Mouse (Mus musculus) forebrain, embryonic 11.5 days (tissue): ENCODE measurements around the gene Snrpd2. TPM values are rescaled to one million over a fixed set of nuclear protein-coding genes. Genes with fewer than 3 reads are reported as not detected.
A peak's percentile ranks its signal among the peaks of the same experiment; 100 is the strongest.

ENCODE experiments used
- ATAC-seq: fragments of 200-750 bp; cut with Nextera tagmentation; replicated peaks from 2 replicates; pipeline ENCODE4 v1.8.0; 2017; ENCODE audit warnings: moderate TSS enrichment; ENCODE audit not compliant: low FRiP score
- DNase-seq: peaks from one replicate; pipeline ENCODE4 v3.0.0-alpha.2; 2017; ENCODE audit warnings: low spot score
- H3K27ac ChIP-seq: fragments of 300-500 bp; sonication (generic); 2 replicates; pipeline ENCODE4 v1.5.1; 2014; ENCODE audit warnings: low read depth, low read length
- H3K27me3 ChIP-seq: fragments of 300-500 bp; sonication (generic); 2 replicates; pipeline ENCODE4 v1.6.1; 2014; ENCODE audit warnings: mild to moderate bottlenecking, low read length, mixed read lengths; ENCODE audit not compliant: control insufficient read depth, insufficient read depth
- H3K36me3 ChIP-seq: fragments of 300-500 bp; sonication (generic); 2 replicates; pipeline ENCODE4 v1.6.1; 2014; ENCODE audit warnings: mild to moderate bottlenecking, low read length, moderate library complexity, mixed read lengths; ENCODE audit not compliant: control insufficient read depth, insufficient read depth
- H3K4me1 ChIP-seq: fragments of 300-500 bp; sonication (generic); replicated peaks from 2 replicates; pipeline ENCODE4 v1.6.1; 2014; ENCODE audit warnings: low read length, mixed read lengths; ENCODE audit not compliant: control insufficient read depth, insufficient read depth
- H3K4me2 ChIP-seq: fragments of 300-500 bp; sonication (generic); 2 replicates; pipeline ENCODE4 v1.6.1; 2014; ENCODE audit warnings: low read depth, mild to moderate bottlenecking, low read length, moderate library complexity, mixed read lengths; ENCODE audit not compliant: severe bottlenecking
- H3K4me3 ChIP-seq: fragments of 300-500 bp; sonication (generic); 2 replicates; pipeline ENCODE4 v1.5.1; 2014; ENCODE audit warnings: low read depth, low read length
- H3K9ac ChIP-seq: fragments of 300-500 bp; sonication (generic); 2 replicates; pipeline ENCODE4 v1.6.1; 2014; ENCODE audit warnings: low read length
- H3K9me3 ChIP-seq: fragments of 300-500 bp; sonication (generic); 2 replicates; pipeline ENCODE4 v1.6.1; 2016; ENCODE audit warnings: low read length, mixed read lengths; ENCODE audit not compliant: control insufficient read depth
- WGBS: fragments of 180-500 bp; shearing (Covaris S2); extraction: QIAGEN DNeasy Blood & Tissue Kit; methylation state at CpG from one replicate; pipeline ENCODE4 v1.1.7; 2014; 5-methylcytosine and 5-hydroxymethylcytosine counted together
- polyA plus RNA-seq: library from polyadenylated mRNA; unstranded; fragments of >200 nt; fragmentation: Nextera tagmentation; extraction: Ambion mirVana; gene quantifications from 2 replicates; pipeline ENCODE4 v1.2.1, GENCODE M21; 2014

The Snrpd2 gene
- polyA plus RNA-seq, 1 experiment from 2014 or later: 154 TPM

DNA sequence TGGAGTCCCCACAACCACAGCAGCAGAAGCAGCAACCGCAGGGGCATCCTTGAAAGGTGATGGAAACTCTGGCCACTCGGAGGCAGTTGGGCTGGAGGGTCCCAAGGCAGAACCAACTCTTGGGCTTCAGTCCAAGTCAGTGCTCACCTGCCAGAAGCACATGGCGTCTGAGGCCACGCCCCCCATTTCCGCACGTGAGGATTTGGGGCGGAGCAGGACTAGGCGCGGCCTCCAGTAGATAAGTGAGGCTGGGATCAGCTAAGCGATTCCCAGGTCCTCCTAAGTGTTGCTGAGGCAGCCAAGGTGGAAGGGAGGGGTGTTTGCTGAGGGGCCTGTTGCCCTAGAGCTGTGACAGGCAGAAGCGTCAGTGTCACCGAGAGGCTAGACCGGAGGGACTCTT, 15.5 kb downstream of the Snrpd2 start:
- Histone ChIP-seq H3K4me2 (no peak overlapping the region), H3K9ac (no peak overlapping the region), H3K36me3 (no peaks in the 10 kb centered on the region), H3K4me3 (no peak overlapping the region), H3K27me3 (peaks cover 10% of the 10 kb centered on the region; the same call in 1 of the 2 replicates), H3K27ac (no peak overlapping the region), H3K4me1 (peaks cover 5% of the 10 kb centered on the region; the same call in 1 of the 2 replicates), H3K9me3 (no peaks in the 10 kb centered on the region; the same call in 1 of the 2 replicates)
- no peak for ATAC-seq
- no peak for DNase-seq
- 3% methylated on average over 13 of the region's 13 CpGs for WGBS

- Histone ChIP-seq H3K27ac (no peak within 1 kb of the TSS), H3K36me3 (no peaks in the 10 kb centered on the region), H3K4me1 (no peaks in the 10 kb centered on the region; the same call in 1 of the 2 replicates), H3K4me2 (0 out of 2 replicates have a peak within 1 kb of the TSS, but pooled peaks have one; percentile 1), H3K4me3 (no peak within 1 kb of the TSS), H3K9me3 (no peaks in the 10 kb centered on the region; the same call in 1 of the 2 replicates), H3K9ac (no peak within 1 kb of the TSS), H3K27me3 (peaks cover 9% of the 10 kb centered on the region; the same call in 1 of the 2 replicates)
- ATAC-seq (peak; percentile 45; the same call in 1 of the 2 replicates), DNase-seq (no peak)
- 11% methylated on average over 14 of the region's 14 CpGs for WGBS
These were observed 16.3 kb downstream of the Snrpd2 start, which contains the start of gene Gipr for GRCm38 (mm10) chr7:19165656-19166423. TSS of gene Gipr (minus strand) at chr7:19166127.

GRCm38 (mm10) chr7:19166990-19167389, 17.5 kb downstream of the Snrpd2 start:
- DNase-seq: no peak
- H3K4me3 ChIP-seq: no peak overlapping the region
- no peak overlapping the region for H3K27ac ChIP-seq
- H3K4me2 ChIP-seq: no peak overlapping the region
- H3K36me3 ChIP-seq: no peaks in the 10 kb centered on the region
- no peaks in the 10 kb centered on the region; the same call in 1 of the 2 replicates for H3K4me1 ChIP-seq
- no peak for ATAC-seq
- H3K9me3 ChIP-seq: no peaks in the 10 kb centered on the region; the same call in 1 of the 2 replicates
- H3K9ac ChIP-seq: no peak overlapping the region
- WGBS: 93% methylated on average over 3 of the region's 3 CpGs
- H3K27me3 ChIP-seq: peaks cover 9% of the 10 kb centered on the region; the same call in 1 of the 2 replicates

DNA sequence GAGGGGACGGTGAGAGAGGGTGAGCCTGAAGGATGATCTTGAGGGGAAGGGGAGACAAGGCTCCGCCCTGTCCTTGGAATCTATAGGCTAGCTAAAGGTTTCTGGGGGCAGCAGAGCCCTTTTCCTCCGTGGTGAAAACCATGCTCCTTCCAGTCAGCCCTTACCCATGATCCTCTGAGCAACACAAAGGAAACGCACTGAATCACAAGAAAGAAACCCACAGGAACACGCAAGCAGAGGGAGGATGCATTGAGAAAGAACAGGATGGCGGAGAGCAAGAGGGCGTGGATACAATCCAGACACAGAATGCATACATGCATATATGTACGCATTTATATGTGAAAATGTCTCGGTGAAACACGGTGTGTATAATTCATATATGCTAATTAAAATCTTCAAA, 20.0 kb downstream of the Snrpd2 start:
- WGBS: 66% methylated on average over 10 of the region's 10 CpGs
- H3K4me2 ChIP-seq: no peak overlapping the region
- DNase-seq: no peak
- no peak overlapping the region for H3K9ac ChIP-seq
- H3K36me3 ChIP-seq: no peaks in the 10 kb centered on the region
- H3K27me3 ChIP-seq: peaks cover 5% of the 10 kb centered on the region; the same call in 1 of the 2 replicates
- H3K4me1 ChIP-seq: peaks cover 6% of the 10 kb centered on the region; the same call in 1 of the 2 replicates
- no peaks in the 10 kb centered on the region; the same call in 1 of the 2 replicates for H3K9me3 ChIP-seq
- ATAC-seq: no peak
- H3K27ac ChIP-seq: no peak overlapping the region
- H3K4me3 ChIP-seq: no peak overlapping the region

DNA sequence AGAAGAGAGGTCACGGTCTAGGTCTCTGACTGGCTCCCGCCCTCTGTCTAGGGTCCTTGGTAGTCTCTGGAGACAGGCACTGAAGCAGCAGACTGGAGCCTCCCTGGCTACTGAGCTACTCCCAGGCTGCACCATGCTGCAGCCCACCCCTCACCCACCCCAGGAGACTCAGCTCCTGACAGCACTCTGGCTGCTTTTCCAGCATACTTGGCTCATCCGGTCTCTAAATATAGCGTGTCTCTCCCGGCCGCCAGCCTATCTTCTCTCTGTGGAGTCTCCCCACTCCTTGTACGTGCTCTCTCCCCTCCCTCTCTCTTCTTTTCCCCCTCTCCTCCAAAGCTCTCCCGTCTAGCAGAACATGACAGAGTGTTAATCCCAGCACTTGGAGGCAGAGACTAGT, 20.6 kb downstream of the Snrpd2 start:
- Histone ChIP-seq H3K27me3 (peaks cover 2% of the 10 kb centered on the region; the same call in 1 of the 2 replicates), H3K9me3 (no peaks in the 10 kb centered on the region; the same call in 1 of the 2 replicates), H3K9ac (no peak overlapping the region), H3K4me2 (no peak overlapping the region), H3K36me3 (no peaks in the 10 kb centered on the region), H3K4me1 (peaks cover 6% of the 10 kb centered on the region; the same call in 1 of the 2 replicates), H3K4me3 (no peak overlapping the region), H3K27ac (no peak overlapping the region)
- 73% methylated on average over 8 of the region's 8 CpGs for whole genome bisulfite sequencing
- DNase-seq (no peak), ATAC-seq (no peak)

DNA sequence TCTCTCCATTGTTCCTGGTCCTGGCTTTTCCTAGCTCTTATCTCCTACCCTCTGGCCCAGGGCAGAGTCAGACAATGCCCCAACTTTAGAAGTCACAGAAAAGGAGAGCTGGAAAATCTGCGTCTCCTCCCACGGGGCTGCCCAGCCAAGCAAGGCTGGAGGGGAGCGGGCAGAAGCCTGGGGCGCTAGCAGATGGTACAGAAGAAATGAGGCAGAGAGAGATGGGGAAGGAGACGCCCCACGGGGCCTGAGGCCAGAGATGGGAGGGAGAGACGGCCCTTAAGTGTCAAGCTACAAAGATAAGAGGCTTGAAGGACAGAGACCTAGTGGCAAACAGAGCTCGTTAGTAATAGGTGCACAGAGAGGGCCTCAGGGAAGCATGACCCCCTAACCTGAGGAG, 22.3 kb downstream of the Snrpd2 start:
- H3K27ac ChIP-seq: no peak overlapping the region
- H3K4me1 ChIP-seq: peaks cover 8% of the 10 kb centered on the region; the same call in 1 of the 2 replicates
- no peak overlapping the region for H3K4me3 ChIP-seq
- no peaks in the 10 kb centered on the region for H3K36me3 ChIP-seq
- H3K9me3 ChIP-seq: no peaks in the 10 kb centered on the region; the same call in 1 of the 2 replicates
- ATAC-seq: no peak
- WGBS: 57% methylated on average over 8 of the region's 8 CpGs
- H3K27me3 ChIP-seq: peaks cover 14% of the 10 kb centered on the region
- H3K9ac ChIP-seq: no peak overlapping the region
- no peak for DNase-seq
- no peak overlapping the region for H3K4me2 ChIP-seq

DNA sequence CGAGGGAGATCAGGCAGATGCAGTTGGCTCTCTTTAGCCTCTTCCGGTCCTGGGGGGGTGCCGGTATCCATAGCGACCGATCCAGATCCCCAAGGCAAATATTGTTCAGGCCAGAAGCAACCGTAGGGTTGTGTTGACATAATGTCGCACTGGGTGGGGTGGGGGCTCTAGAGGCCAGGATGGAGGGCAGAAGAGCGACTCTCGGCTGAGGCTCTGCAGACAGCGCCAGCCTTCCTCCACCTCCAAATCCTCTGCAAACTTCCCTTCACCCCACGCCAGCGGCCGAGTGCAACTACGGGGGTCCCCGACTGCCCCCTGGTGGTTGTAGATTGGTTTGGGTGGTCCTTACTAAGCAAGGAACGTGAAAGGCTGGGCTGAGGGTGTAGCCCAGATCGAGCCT, 23.4 kb downstream of the Snrpd2 start:
- Histone ChIP-seq H3K36me3 (no peaks in the 10 kb centered on the region), H3K27ac (no peak overlapping the region), H3K9me3 (no peaks in the 10 kb centered on the region), H3K4me1 (peaks cover 8% of the 10 kb centered on the region; the same call in 1 of the 2 replicates), H3K4me3 (peak overlapping the region; percentile 20; the same call in 1 of the 2 replicates), H3K4me2 (peak overlapping the region; percentile 40), H3K27me3 (peaks cover 24% of the 10 kb centered on the region), H3K9ac (peak overlapping the region; percentile 47)
- peak; percentile 94 for DNase-seq
- 3% methylated on average over 17 of the region's 17 CpGs for WGBS
- ATAC-seq: peak; percentile 52; the same call in 1 of the 2 replicates

DNA sequence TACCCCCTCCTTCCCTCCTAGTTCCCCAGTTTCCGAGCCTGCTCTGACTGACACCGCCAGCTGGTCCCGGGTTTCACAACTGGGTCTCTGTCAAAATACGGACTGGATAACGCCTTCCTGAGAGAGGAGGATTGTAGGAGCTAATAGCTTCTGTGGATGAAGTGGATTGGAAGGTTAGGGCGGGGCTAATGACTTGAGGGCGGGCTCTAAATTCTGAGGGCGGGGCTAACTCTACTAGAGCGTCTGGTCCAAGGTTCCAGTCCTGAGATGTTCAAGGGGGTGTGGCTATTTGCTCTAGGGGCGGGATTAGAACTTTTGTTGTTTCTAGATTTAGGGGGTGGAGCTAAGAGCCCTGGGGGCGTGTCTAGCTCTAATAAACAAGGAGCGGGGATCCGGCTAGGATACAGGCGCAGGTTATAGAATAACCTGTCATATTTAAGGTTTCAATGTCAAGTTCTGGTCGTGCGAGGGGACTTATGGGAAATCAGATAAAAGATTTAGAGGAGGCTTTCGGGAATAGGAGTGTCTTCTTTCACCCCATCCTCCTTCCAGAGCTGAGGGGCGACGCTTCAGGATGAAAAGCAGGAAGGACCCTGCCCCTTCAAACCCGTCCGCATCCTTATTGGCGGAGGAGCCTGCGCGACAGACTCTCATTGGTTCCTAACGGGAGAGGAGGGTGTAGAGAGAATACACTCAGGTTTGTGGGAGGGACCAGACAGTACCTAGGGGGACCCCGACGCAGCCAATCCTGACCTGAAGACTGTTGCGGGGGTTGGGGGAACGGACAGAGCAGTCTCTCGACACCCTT, 26.4 kb downstream of the Snrpd2 start, which contains the start of gene Eml2:
Gene Eml2 (plus strand): TSS at position 714 of the 808 bp plus-strand sequence.
- Histone ChIP-seq H3K4me3 (peak within 1 kb of the TSS; percentile 40), H3K4me1 (peaks cover 12% of the 10 kb centered on the region; the same call in 1 of the 2 replicates), H3K4me2 (peak within 1 kb of the TSS; percentile 63), H3K9ac (peak within 1 kb of the TSS; percentile 50), H3K36me3 (no peaks in the 10 kb centered on the region), H3K27ac (no peak within 1 kb of the TSS), H3K27me3 (peaks cover 48% of the 10 kb centered on the region), H3K9me3 (no peaks in the 10 kb centered on the region)
- WGBS: under 1% methylated on average over 30 of the region's 30 CpGs
- ATAC-seq: peak; percentile 78
- DNase-seq: peak; percentile 72
